Mouse (Mus musculus) spleen, postnatal 0 days (tissue): Measurements from ENCODE around the gene Klrb1f. TPM values are rescaled to one million over a fixed set of nuclear protein-coding genes. Genes with fewer than 3 reads are reported as not detected.

Experiments
- polyA plus RNA-seq: library from polyadenylated mRNA; unstranded; fragments of >200 nt; fragmentation: Nextera tagmentation; extraction: Ambion mirVana; gene quantifications from 2 replicates; pipeline ENCODE4 v1.2.1, GENCODE M21; 2015

Gene Klrb1f
- polyA plus RNA-seq, result 1.3 and 1.7 TPM in 2 replicates

DNA sequence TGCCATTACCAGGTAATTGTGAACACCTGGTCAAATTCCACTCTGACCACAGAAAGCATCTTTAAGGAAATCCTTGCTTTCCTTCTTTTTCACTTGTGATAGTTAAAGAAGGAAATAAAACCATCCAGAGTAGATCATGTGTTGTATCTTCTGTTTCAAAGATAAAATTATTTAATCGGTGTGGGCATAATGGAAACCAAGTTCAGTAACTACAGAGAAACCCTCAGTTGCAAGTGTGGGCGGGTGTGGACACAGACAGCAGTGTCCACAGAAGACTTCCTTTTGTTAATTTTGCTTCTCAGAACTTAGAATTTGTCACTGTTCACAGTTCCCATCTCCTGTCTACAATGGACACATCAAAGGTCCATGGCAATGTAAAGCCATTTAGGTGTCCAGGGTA, at the start of gene Klrb1f:
Klrb1f (plus strand) TSS at position 301 of the 400 bp plus-strand sequence.

DNA sequence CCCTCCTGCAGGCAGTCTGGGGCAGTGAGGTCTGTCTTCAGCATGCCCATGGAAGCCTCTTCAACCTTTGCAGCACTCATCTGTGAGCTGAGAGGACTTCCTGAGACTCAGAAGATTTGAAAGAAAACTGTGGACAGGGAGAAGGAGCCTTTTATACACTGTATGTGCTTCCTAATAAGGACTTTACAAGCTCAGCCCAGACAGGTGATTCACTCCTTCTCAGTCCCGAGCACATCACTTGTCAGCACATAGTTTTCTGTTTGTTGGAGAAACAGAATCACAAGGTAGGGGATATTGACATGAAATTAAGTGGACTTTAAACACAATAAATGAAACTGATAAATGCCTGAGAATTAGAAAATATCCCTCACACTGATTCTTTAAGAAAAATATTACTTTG, 55.1 kb downstream of the Klrb1f start, which contains the start of gene Clec2e:
Clec2e (minus strand) TSS at position 120 of the 400 bp plus-strand sequence.

Other genes starting within 250 kb of the Klrb1f start
- gene Gm44511, start 219.6 kb upstream of the Klrb1f start, polyA plus RNA-seq, result 1.1 TPM in 1 of 2 replicates, not detected in the other
- 1.2 and 1.7 TPM in 2 replicates for gene Klrb1b, start 219.6 kb upstream of the Klrb1f start, polyA plus RNA-seq
- gene Clec2i, start 158.3 kb upstream of the Klrb1f start, polyA plus RNA-seq, result 0.72 and 1.2 TPM in 2 replicates
- 14.3 and 21.0 TPM in 2 replicates for gene BC035044, start 154.8 kb upstream of the Klrb1f start, polyA plus RNA-seq
- 0.06 TPM in 1 of 2 replicates, not detected in the other for gene Clec2g, start 111.5 kb upstream of the Klrb1f start, polyA plus RNA-seq
- not detected in 2 replicates for gene Clec2e, start 55.0 kb downstream of the Klrb1f start, polyA plus RNA-seq
- 1.0 and 2.2 TPM in 2 replicates for gene Clec2d, start 134.7 kb downstream of the Klrb1f start, polyA plus RNA-seq
- gene Cd69, start 229.5 kb downstream of the Klrb1f start, polyA plus RNA-seq, result 2.4 and 4.1 TPM in 2 replicates